26 mouse cellular contexts compared by ENCODE assay signal in genomic region chr1:131640062-131640461, GRCm38 (mm10). TPM values are rescaled to one million over a fixed set of nuclear protein-coding genes. Genes with fewer than 3 reads are reported as not detected.
"Had no signal": no experiment of that assay in that cellular context is flagged by ENCODE, and none has a peak within 500 bp of the region (broad histone marks: within the 10 kb centered on the region; RNA-seq: fewer than 3 reads in every experiment).

No protein-coding gene starts in this region.

- H3K27me3 ChIP-seq: lung, embryonic 15.5 days had no signal

- DNase-seq: kidney, adult 2 months; kidney, postnatal 25 days; layer of hippocampus, postnatal 36 days; lung, adult 18-20 months; lung, postnatal 14 days; lung, postnatal 4 days; midbrain, embryonic 14.5 days; thymus, adult 2 months; thymus, postnatal 14 days; thymus, postnatal 4 days had no signal

- ATAC-seq: intestine, postnatal 0 days had no signal

- H3K4me1 ChIP-seq: lung, embryonic 15.5 days had no signal

- H3K9ac ChIP-seq: lung, embryonic 15.5 days had no signal

- H3K4me2 ChIP-seq: lung, embryonic 15.5 days; midbrain, embryonic 11.5 days had no signal

- H3K36me3 ChIP-seq: lung, embryonic 15.5 days had no signal

- H3K4me3 ChIP-seq: left cerebral cortex, adult 2 months; lung, embryonic 15.5 days had no signal

- H3K9me3 ChIP-seq: lung, embryonic 15.5 days had no signal

- H3K27ac ChIP-seq: kidney, postnatal 0 days; left cerebral cortex, adult 2 months; lung, embryonic 15.5 days had no signal

RNA-seq across cellular contexts. Expression of gene Ctse, which starts 2.0 kb away (rescaled TPM):
- total RNA-seq: layer of hippocampus, postnatal 36 days had no signal
- polyA plus RNA-seq: midbrain, embryonic 14.5 days; neural tube, embryonic 14.5 days had no signal

RNA-seq across cellular contexts. Expression of gene Avpr1b, which starts 41.0 kb away (rescaled TPM):
- total RNA-seq: left cerebral cortex, adult 2 months; left cerebral cortex, postnatal 36 days; megakaryocyte progenitor cell, adult 5-6 weeks; megakaryocyte-erythroid progenitor cell, adult 5-6 weeks; midbrain, postnatal 0 days had no signal
- polyA plus RNA-seq: intestine, postnatal 0 days; kidney, adult 2 months; kidney, embryonic 14.5 days; kidney, postnatal 0 days; limb, embryonic 11.5 days; limb, embryonic 14.5 days; lung, embryonic 15.5 days; midbrain, embryonic 11.5 days; midbrain, embryonic 14.5 days; midbrain, postnatal 0 days; neural tube, embryonic 11.5 days; neural tube, embryonic 14.5 days; spleen, adult 2 months; testis, adult 2 months; thymus, adult 2 months had no signal
